Mouse (Mus musculus) G1E (cell line): ENCODE data around the gene Atg10.

Experiments
- CTCF ChIP-seq: IDR thresholded peaks from 2 replicates; pipeline ENCODE4 v1.5.1; 2012; ENCODE audit warnings: low read depth, low read length, inconsistent platforms, mixed read lengths
- GATA1 ChIP-seq: IDR thresholded peaks from 2 replicates; pipeline ENCODE4 v1.6.1; 2012; ENCODE audit warnings: borderline replicate concordance, low read length, inconsistent platforms, mixed read lengths
- GATA2 ChIP-seq: IDR thresholded peaks from 2 replicates; pipeline ENCODE4 v1.6.1; 2012; ENCODE audit warnings: low read depth, low read length, inconsistent platforms, borderline replicate concordance
- POLR2AphosphoS5 ChIP-seq: IDR thresholded peaks from 2 replicates; pipeline ENCODE4 v1.6.1; 2012; ENCODE audit warnings: low read depth, low read length, inconsistent platforms; ENCODE audit not compliant: insufficient replicate concordance
- TAL1 ChIP-seq: conservative IDR thresholded peaks from 2 replicates; pipeline ENCODE4 v1.6.1; 2012; ENCODE audit warnings: low read depth, low read length, inconsistent platforms, mixed read lengths

DNA sequence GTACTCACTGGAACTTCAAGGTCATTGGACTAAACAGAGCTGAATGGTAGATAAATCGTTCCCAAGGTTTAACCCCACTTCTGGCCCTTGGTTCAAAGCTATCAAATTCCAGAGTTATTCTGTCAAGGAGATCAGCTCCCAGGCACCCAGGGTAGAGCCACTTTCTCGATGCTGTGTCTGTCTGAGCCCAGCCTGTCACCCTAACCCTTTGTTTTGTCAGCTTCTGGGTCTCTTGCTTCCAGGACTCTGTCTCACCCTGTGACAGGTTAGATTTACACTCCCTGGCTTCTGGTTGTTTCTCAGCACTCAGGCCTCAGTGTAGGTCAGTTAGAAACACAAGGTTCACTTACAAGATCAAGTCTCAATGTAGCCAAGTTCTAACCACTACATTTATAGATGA is 22.7 kb upstream of the Atg10 start:
- TF ChIP-seq CTCF (no peak), GATA1 (no peak), GATA2 (no peak), TAL1 (no peak), POLR2AphosphoS5 (no peak)
